Mouse (Mus musculus): ENCODE data around the gene Tat. TPM values are rescaled to one million over a fixed set of nuclear protein-coding genes. Genes with fewer than 3 reads are reported as not detected.
A peak's percentile ranks its signal among the peaks of the same experiment; 100 is the strongest.

Tat gene
- 0.08 TPM in 1 of 2 replicates, not detected in the other for polyA plus RNA-seq (2016; fragmentation: Nextera tagmentation; extraction: Ambion mirVana)

DNA sequence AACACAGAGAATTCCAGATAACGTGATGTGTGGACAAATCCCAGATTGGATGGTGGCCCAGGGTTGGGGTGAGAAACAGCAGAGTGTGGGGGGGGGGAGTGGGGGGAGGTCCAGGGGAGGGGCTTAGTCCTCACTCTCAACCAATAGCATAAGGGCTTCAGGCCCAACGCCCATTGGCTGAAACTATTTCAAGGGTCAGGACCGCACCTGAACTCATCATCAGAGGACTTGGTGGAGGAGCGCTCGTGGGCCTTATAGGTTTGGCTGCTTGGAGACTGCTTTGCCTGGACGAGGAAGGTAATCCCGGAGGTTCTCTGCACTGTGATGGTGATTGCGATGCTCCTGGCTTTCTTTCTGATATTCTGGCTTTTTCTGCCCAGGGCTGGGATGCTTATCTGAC, at the start of gene Tat:
Tat (plus strand) TSS at position 214 of the 400 bp plus-strand sequence.
- Histone ChIP-seq H3K4me1 (replicated peaks) (no peaks in the 10 kb centered on the region), H3K36me3 (no peaks in the 10 kb centered on the region), H3K9me3 (replicated peaks) (no peaks in the 10 kb centered on the region), H3K27ac (ENCODE audit: poor library complexity, severe bottlenecking) (no peak within 1 kb of the TSS), H3K4me3 (no peak within 1 kb of the TSS), H3K4me2 (no peak within 1 kb of the TSS), H3K9ac (no peak within 1 kb of the TSS), H3K27me3 (replicated peaks) (0 out of 2 replicates have a peak, but pooled peaks cover 3% of the 10 kb centered on the region)
- WGBS: 67% methylated on average over 8 of the region's 8 CpGs
- ATAC-seq (ENCODE audit: insufficient number of reproducible peaks, low FRiP score): no peak

- no peak for ATAC-seq (ENCODE audit: insufficient number of reproducible peaks, low FRiP score)
- Histone ChIP-seq H3K27me3 (replicated peaks) (peaks cover 17% of the 10 kb centered on the region), H3K4me1 (replicated peaks) (peaks cover 5% of the 10 kb centered on the region), H3K36me3 (peaks cover 33% of the 10 kb centered on the region), H3K4me2 (no peak overlapping the region), H3K9me3 (replicated peaks) (no peaks in the 10 kb centered on the region), H3K27ac (ENCODE audit: poor library complexity, severe bottlenecking) (no peak overlapping the region), H3K9ac (no peak overlapping the region), H3K4me3 (no peak overlapping the region)
- WGBS: 80% methylated on average over 2 of the region's 2 CpGs
Measured at GRCm38 (mm10) chr8:109941606-109942360, 48.5 kb upstream of the Tat start.

DNA sequence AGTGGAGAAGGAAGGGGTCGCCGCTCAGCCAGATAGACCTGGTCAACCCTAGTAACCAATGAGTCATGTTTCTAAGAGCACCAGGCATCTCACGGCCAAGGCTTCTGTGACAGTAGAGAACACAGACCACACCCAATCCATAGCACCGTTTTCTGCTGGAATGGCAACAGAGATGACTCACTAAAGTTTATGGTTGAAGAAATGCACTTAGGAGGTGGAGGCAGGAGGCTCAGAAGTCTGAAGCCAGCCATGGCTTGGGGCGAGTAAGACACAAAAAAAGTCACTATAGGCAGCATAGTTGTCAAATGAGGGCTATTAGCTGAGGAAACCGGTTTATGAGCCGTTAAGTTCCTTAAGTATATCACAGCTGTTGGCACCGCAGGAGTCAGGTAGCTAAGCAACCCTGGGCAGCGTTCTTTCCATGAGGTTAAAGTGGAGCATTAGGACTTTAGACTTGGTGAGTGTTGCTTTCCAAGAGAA, 45.0 kb upstream of the Tat start:
- ATAC-seq (ENCODE audit: insufficient number of reproducible peaks, low FRiP score): no peak
- H3K36me3 ChIP-seq: peaks cover 11% of the 10 kb centered on the region
- 48% methylated on average over 9 of the region's 9 CpGs for WGBS
- no peak overlapping the region for H3K4me3 ChIP-seq
- H3K4me2 ChIP-seq: no peak overlapping the region
- no peak overlapping the region for H3K9ac ChIP-seq
- no peaks in the 10 kb centered on the region for H3K9me3 ChIP-seq (replicated peaks)
- peaks cover 10% of the 10 kb centered on the region for H3K4me1 ChIP-seq (replicated peaks)
- H3K27ac ChIP-seq (ENCODE audit: poor library complexity, severe bottlenecking): no peak overlapping the region
- H3K27me3 ChIP-seq (replicated peaks): peaks cover 43% of the 10 kb centered on the region

DNA sequence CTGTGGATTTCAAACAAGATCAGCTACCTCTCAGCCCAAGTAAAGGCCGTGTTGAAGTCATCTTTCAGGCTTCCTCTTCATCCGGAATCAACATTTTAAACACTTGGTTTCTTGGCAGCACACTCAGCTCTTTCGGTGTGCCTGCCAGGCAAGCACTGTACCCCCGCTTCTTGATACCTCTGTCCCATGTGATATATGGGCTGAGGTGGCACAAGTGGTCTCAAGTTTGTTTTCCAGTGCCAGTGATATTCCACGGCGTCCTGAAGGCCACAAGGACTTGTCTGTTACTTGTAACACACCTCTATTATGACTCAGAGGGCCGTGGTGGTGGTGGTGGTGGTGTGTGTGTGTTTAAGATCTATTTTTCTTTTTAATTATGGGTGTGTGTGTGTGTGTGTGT, 44.5 kb upstream of the Tat start:
- H3K4me2 ChIP-seq: no peak overlapping the region
- no peaks in the 10 kb centered on the region for H3K9me3 ChIP-seq (replicated peaks)
- H3K27ac ChIP-seq (ENCODE audit: poor library complexity, severe bottlenecking): no peak overlapping the region
- no peak overlapping the region for H3K4me3 ChIP-seq
- WGBS: 75% methylated on average over 7 of the region's 7 CpGs
- no peak overlapping the region for H3K9ac ChIP-seq
- no peak for ATAC-seq (ENCODE audit: insufficient number of reproducible peaks, low FRiP score)
- peaks cover 48% of the 10 kb centered on the region for H3K27me3 ChIP-seq (replicated peaks)
- peaks cover 10% of the 10 kb centered on the region for H3K4me1 ChIP-seq (replicated peaks)
- peaks cover 6% of the 10 kb centered on the region for H3K36me3 ChIP-seq

- Histone ChIP-seq H3K4me3 (no peak overlapping the region), H3K27me3 (replicated peaks) (peaks cover 54% of the 10 kb centered on the region)
- 85% methylated on average over 7 of the region's 7 CpGs for WGBS
Measured at GRCm38 (mm10) chr8:109946272-109946671, 44.0 kb upstream of the Tat start.

DNA sequence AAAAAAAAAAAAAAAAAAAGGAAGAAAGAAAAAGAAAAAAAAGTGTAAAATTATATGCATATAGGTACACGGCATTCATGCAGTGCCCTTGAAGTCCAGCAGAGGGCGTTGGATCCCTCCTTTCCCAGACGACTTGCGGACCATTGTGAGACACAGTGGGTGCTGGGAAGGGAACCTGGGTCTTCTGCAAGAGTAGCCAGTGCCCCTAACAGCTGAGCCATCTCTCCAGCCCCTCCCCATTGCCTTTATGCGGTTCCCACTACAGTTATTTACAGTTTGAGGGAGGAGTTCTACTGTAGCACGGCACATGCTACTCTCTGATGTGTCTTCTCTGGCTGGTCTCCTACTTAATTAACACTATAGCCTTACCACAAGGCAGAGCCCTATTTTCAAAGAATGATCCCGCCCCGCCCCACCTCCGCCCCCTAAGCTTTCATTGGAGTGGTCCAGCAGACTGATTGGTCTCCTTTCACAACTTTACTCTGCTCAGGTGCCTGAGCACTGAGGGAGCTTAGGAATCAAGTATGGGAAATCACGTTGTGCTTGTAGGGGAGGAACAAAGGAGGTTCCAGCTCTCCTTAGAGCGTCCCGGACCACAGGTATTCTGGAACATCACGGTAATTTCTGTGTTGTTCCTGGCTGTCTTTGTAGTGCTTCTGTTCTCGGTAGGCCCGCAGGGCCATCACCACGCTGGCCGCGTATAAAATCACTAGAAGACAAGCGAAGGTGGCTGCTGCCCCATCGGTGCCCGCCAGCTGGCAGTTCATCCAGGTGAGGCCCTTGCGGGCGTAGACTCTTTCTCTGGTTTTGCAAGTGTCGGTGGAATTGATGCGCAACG, 42.6 kb upstream of the Tat start:
- Histone ChIP-seq H3K4me2 (peak overlapping the region; percentile 81), H3K4me3 (peak overlapping the region; percentile 44), H3K27me3 (replicated peaks) (peaks cover 67% of the 10 kb centered on the region), H3K9me3 (replicated peaks) (no peaks in the 10 kb centered on the region), H3K4me1 (replicated peaks) (peaks cover 5% of the 10 kb centered on the region), H3K9ac (peak overlapping the region; percentile 40; the same call in 1 of the 2 replicates), H3K27ac (ENCODE audit: poor library complexity, severe bottlenecking) (no peak overlapping the region), H3K36me3 (no peaks in the 10 kb centered on the region; the same call in 1 of the 2 replicates)
- WGBS: 4% methylated on average over 26 of the region's 26 CpGs
- peak; percentile 25; the same call in 1 of the 2 replicates for ATAC-seq (ENCODE audit: insufficient number of reproducible peaks, low FRiP score)

More at GRCm38 (mm10) chr8:109946272-109946671, 44.0 kb upstream of the Tat start:
- ATAC-seq (ENCODE audit: insufficient number of reproducible peaks, low FRiP score): no peak
- Histone ChIP-seq H3K27ac (ENCODE audit: poor library complexity, severe bottlenecking) (no peak overlapping the region), H3K4me1 (replicated peaks) (peaks cover 10% of the 10 kb centered on the region), H3K36me3 (no peaks in the 10 kb centered on the region; the same call in 1 of the 2 replicates), H3K9me3 (replicated peaks) (no peaks in the 10 kb centered on the region), H3K4me2 (no peak overlapping the region), H3K9ac (no peak overlapping the region)

DNA sequence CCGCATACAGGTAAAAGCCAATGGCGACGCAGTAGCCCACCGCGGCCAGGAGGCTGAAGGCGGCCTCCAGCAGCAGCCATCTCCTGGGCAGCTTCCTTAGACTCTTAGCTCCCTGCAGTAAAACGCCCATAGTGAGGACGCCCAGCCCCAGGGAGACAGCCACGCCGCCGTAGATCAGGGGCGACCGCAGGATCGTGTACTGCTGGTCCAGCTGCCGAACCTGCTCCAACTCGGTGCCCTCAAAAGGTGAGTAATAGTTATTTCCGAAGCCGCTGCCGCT, 42.0 kb upstream of the Tat start:
- Histone ChIP-seq H3K4me1 (replicated peaks) (peaks cover 5% of the 10 kb centered on the region), H3K27ac (ENCODE audit: poor library complexity, severe bottlenecking) (no peak overlapping the region), H3K9me3 (replicated peaks) (no peaks in the 10 kb centered on the region), H3K36me3 (no peaks in the 10 kb centered on the region; the same call in 1 of the 2 replicates), H3K27me3 (replicated peaks) (peaks cover 70% of the 10 kb centered on the region), H3K4me2 (peak overlapping the region; percentile 81), H3K4me3 (peak overlapping the region; percentile 44), H3K9ac (peak overlapping the region; percentile 40; the same call in 1 of the 2 replicates)
- WGBS: 4% methylated on average over 19 of the region's 19 CpGs
- ATAC-seq (ENCODE audit: insufficient number of reproducible peaks, low FRiP score): no peak

DNA sequence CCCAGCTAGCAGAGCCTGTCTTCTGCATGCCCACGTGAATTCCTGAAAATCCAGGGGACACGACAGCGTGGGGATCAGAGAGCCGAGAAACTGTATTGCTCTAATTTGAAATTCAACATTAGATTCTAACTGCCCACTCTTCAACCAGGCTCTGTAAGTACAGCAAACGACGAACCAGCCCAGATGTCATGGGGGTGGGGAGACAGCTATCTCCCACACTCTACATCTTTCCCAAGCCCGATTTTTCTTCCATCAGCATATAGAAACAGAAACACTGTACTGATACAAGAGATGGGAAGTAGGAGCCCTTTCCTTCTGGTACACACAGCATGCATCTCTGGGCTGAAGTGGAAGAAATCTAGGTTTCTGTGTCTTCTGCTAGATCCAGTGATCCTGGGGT, 38.1 kb upstream of the Tat start:
- peaks cover 8% of the 10 kb centered on the region for H3K4me1 ChIP-seq (replicated peaks)
- no peak overlapping the region for H3K27ac ChIP-seq (ENCODE audit: poor library complexity, severe bottlenecking)
- H3K36me3 ChIP-seq: no peaks in the 10 kb centered on the region
- H3K9ac ChIP-seq: no peak overlapping the region
- no peaks in the 10 kb centered on the region for H3K9me3 ChIP-seq (replicated peaks)
- WGBS: 66% methylated on average over 7 of the region's 7 CpGs
- H3K27me3 ChIP-seq (replicated peaks): peaks cover 62% of the 10 kb centered on the region
- no peak overlapping the region for H3K4me3 ChIP-seq
- no peak for ATAC-seq (ENCODE audit: insufficient number of reproducible peaks, low FRiP score)
- H3K4me2 ChIP-seq: no peak overlapping the region

- Histone ChIP-seq H3K4me3 (no peak overlapping the region), H3K4me2 (no peak overlapping the region), H3K9ac (no peak overlapping the region), H3K36me3 (no peaks in the 10 kb centered on the region), H3K27me3 (replicated peaks) (peaks cover 46% of the 10 kb centered on the region), H3K9me3 (replicated peaks) (no peaks in the 10 kb centered on the region), H3K27ac (ENCODE audit: poor library complexity, severe bottlenecking) (no peak overlapping the region), H3K4me1 (replicated peaks) (peaks cover 15% of the 10 kb centered on the region)
- ATAC-seq (ENCODE audit: insufficient number of reproducible peaks, low FRiP score): no peak
- WGBS: 60% methylated on average over 13 of the region's 13 CpGs
Measured at GRCm38 (mm10) chr8:109954486-109954948, 35.7 kb upstream of the Tat start.

GRCm38 (mm10) chr8:109957167-109958028, 32.8 kb upstream of the Tat start:
- H3K9me3 ChIP-seq (replicated peaks): no peaks in the 10 kb centered on the region
- H3K27me3 ChIP-seq (replicated peaks): peaks cover 47% of the 10 kb centered on the region
- peak overlapping the region; percentile 12; the same call in 1 of the 2 replicates for H3K4me3 ChIP-seq
- H3K4me2 ChIP-seq: peak overlapping the region; percentile 51
- peaks cover 22% of the 10 kb centered on the region for H3K4me1 ChIP-seq (replicated peaks)
- WGBS: 10% methylated on average over 16 of the region's 16 CpGs
- H3K9ac ChIP-seq: no peak overlapping the region
- no peak overlapping the region for H3K27ac ChIP-seq (ENCODE audit: poor library complexity, severe bottlenecking)
- no peak for ATAC-seq (ENCODE audit: insufficient number of reproducible peaks, low FRiP score)
- H3K36me3 ChIP-seq: no peaks in the 10 kb centered on the region

Measured in heart, embryonic 12.5 days (tissue).